Mouse (Mus musculus): ENCODE measurements around the gene Masp2. TPM values are rescaled to one million over a fixed set of nuclear protein-coding genes. Genes with fewer than 3 reads are reported as not detected.

Masp2 gene
- total and polyA plus RNA-seq, 2 experiments from 2014 or later = 0.33 TPM; not detected in 1

GRCm38 (mm10) chr4:148586648-148587047, 15.7 kb upstream of the Masp2 start:
- no peak overlapping the region for H3K27ac ChIP-seq (ENCODE audit: low read depth, low read length)
- DNase-seq (ENCODE audit: low spot score) (no peak), ATAC-seq (ENCODE audit: low FRiP score) (no peak)
- H3K4me2 ChIP-seq (ENCODE audit: low read depth, low read length, poor library complexity, severe bottlenecking) = no peak overlapping the region
- H3K9ac ChIP-seq (replicated peaks; ENCODE audit: low read length, poor library complexity, severe bottlenecking) = no peak overlapping the region
- TF ChIP-seq CTCF (IDR thresholded peaks at IDR 0.05) = no peak
- 0 out of 2 replicates have a peak, but pooled peaks cover 6% of the 10 kb centered on the region for H3K36me3 ChIP-seq (ENCODE audit: insufficient read depth, low read length)
- 81% methylated on average over 9 of the region's 9 CpGs for WGBS
- no peaks in the 10 kb centered on the region for H3K4me1 ChIP-seq (ENCODE audit: insufficient read depth, low read length)
- no peaks in the 10 kb centered on the region for H3K27me3 ChIP-seq (ENCODE audit: insufficient read depth, low read length)
- no peaks in the 10 kb centered on the region for H3K9me3 ChIP-seq (ENCODE audit: low read length)
- H3K4me3 ChIP-seq (ENCODE audit: low read depth, low read length) = no peak overlapping the region

GRCm38 (mm10) chr4:148588793-148589192, 13.6 kb upstream of the Masp2 start:
- ATAC-seq (ENCODE audit: low FRiP score) (no peak), DNase-seq (ENCODE audit: low spot score) (peak; percentile 18)
- Histone ChIP-seq H3K4me3 (ENCODE audit: low read depth, low read length) (no peak overlapping the region), H3K4me1 (ENCODE audit: insufficient read depth, low read length) (peaks cover 7% of the 10 kb centered on the region; the same call in 1 of the 2 replicates), H3K27me3 (ENCODE audit: insufficient read depth, low read length) (no peaks in the 10 kb centered on the region), H3K9ac (replicated peaks; ENCODE audit: low read length, poor library complexity, severe bottlenecking) (no peak overlapping the region), H3K4me2 (ENCODE audit: low read depth, low read length, poor library complexity, severe bottlenecking) (no peak overlapping the region), H3K36me3 (ENCODE audit: insufficient read depth, low read length) (peaks cover 7% of the 10 kb centered on the region), H3K27ac (ENCODE audit: low read depth, low read length) (no peak overlapping the region), H3K9me3 (ENCODE audit: low read length) (no peaks in the 10 kb centered on the region)
- 79% methylated on average over 9 of the region's 9 CpGs for WGBS
- no peak for TF ChIP-seq CTCF (IDR thresholded peaks at IDR 0.05)

- Histone ChIP-seq H3K4me2 (ENCODE audit: low read depth, low read length, poor library complexity, severe bottlenecking) (no peak overlapping the region), H3K27ac (ENCODE audit: low read depth, low read length) (no peak overlapping the region), H3K4me1 (ENCODE audit: insufficient read depth, low read length) (peaks cover 7% of the 10 kb centered on the region; the same call in 1 of the 2 replicates), H3K36me3 (ENCODE audit: insufficient read depth, low read length) (peaks cover 15% of the 10 kb centered on the region), H3K9me3 (ENCODE audit: low read length) (no peaks in the 10 kb centered on the region), H3K4me3 (ENCODE audit: low read depth, low read length) (no peak overlapping the region), H3K27me3 (ENCODE audit: insufficient read depth, low read length) (no peaks in the 10 kb centered on the region), H3K9ac (replicated peaks; ENCODE audit: low read length, poor library complexity, severe bottlenecking) (no peak overlapping the region)
- ATAC-seq (ENCODE audit: low FRiP score) (no peak), DNase-seq (ENCODE audit: low spot score) (no peak)
- 62% methylated on average over 6 of the region's 8 CpGs for WGBS
- TF ChIP-seq CTCF (IDR thresholded peaks at IDR 0.05) = no peak
These were observed 12.8 kb upstream of the Masp2 start for GRCm38 (mm10) chr4:148589565-148589964.

DNA sequence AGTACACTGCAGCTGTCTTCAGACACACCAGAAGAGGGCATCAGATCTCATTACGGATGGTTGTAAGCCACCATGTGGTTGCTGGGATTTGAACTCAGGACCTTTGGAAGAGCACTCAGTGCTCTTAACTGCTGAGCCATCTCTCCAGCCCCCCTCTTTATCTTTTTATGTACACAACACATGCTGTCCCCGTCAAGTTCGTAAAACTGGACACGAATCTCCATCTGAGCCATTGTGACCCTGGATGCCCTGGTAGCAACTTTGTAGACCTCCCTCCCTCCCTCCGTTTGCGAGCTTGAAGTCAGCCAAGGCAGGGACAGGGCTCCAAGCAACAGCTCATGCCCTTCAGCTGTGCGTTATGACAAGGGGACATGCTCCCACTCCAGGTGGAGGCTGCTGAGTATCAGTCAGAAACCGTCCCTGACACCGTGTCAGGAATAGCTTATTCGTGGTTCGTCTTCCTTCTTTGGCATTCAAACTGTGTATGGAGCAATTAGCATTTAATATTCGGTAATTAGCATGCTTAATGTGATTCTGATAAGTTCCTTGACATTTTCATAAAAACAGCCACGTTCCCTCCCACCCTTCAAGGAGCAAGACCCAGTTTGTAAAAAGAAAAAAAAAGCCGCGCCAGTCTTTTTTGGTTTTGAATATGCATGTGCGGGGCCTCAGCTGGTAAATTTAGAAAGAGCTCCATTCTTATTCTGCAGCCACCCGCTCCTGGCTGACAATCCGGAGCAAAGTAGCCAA, 11.8 kb upstream of the Masp2 start:
- H3K27ac ChIP-seq (ENCODE audit: low read depth, low read length) = peak overlapping the region; percentile 59
- no peak for TF ChIP-seq CTCF (IDR thresholded peaks at IDR 0.05)
- no peak for ATAC-seq (ENCODE audit: low FRiP score)
- H3K9me3 ChIP-seq (ENCODE audit: low read length) = no peaks in the 10 kb centered on the region
- no peaks in the 10 kb centered on the region for H3K27me3 ChIP-seq (ENCODE audit: insufficient read depth, low read length)
- peaks cover 7% of the 10 kb centered on the region; the same call in 1 of the 2 replicates for H3K4me1 ChIP-seq (ENCODE audit: insufficient read depth, low read length)
- peak; percentile 36 for DNase-seq (ENCODE audit: low spot score)
- H3K36me3 ChIP-seq (ENCODE audit: insufficient read depth, low read length) = peaks cover 23% of the 10 kb centered on the region
- H3K9ac ChIP-seq (replicated peaks; ENCODE audit: low read length, poor library complexity, severe bottlenecking) = peak overlapping the region; percentile 40; the same call in 1 of the 2 replicates
- peak overlapping the region; percentile 86 for H3K4me2 ChIP-seq (ENCODE audit: low read depth, low read length, poor library complexity, severe bottlenecking)
- H3K4me3 ChIP-seq (ENCODE audit: low read depth, low read length) = peak overlapping the region; percentile 90
- WGBS = 5% methylated on average over 18 of the region's 18 CpGs

DNA sequence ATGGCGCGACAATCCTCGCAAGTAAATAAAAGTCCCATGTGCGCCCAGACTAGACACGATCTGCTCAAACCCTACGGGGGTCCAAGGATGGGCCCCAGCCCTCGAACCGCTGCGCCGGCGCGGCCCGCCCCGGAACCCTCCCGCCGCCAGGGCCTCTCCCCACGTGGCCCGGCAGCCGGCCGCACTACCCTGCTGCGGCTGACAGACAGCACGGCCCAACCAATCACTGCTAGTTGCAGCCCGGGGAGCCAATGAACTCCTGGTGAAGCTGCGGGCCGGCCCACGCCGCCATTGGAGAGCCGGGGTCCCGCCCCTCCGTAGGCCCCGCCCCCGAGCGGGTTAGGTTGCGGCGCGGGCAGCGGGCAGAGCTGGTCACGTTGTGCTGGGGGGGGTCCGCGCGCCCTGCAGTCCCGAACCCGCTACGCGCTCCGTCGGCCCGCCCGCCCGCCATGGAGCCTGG, 11.2 kb upstream of the Masp2 start, which contains the start of gene Srm:
TSS of gene Srm (plus strand) at position 333 of the 460 bp plus-strand sequence.
- H3K9me3 ChIP-seq (ENCODE audit: low read length) = no peaks in the 10 kb centered on the region
- TF ChIP-seq CTCF (IDR thresholded peaks at IDR 0.05) = no peak
- ATAC-seq (ENCODE audit: low FRiP score) (peak; percentile 99), DNase-seq (ENCODE audit: low spot score) (peak; percentile 98)
- H3K4me1 ChIP-seq (ENCODE audit: insufficient read depth, low read length) = peaks cover 7% of the 10 kb centered on the region; the same call in 1 of the 2 replicates
- WGBS = under 1% methylated on average over 40 of the region's 50 CpGs
- no peaks in the 10 kb centered on the region for H3K27me3 ChIP-seq (ENCODE audit: insufficient read depth, low read length)
- peak within 1 kb of the TSS; percentile 86 for H3K4me2 ChIP-seq (ENCODE audit: low read depth, low read length, poor library complexity, severe bottlenecking)
- peak within 1 kb of the TSS; percentile 78 for H3K9ac ChIP-seq (replicated peaks; ENCODE audit: low read length, poor library complexity, severe bottlenecking)
- peaks cover 28% of the 10 kb centered on the region for H3K36me3 ChIP-seq (ENCODE audit: insufficient read depth, low read length)
- peak within 1 kb of the TSS; percentile 59 for H3K27ac ChIP-seq (ENCODE audit: low read depth, low read length)
- H3K4me3 ChIP-seq (ENCODE audit: low read depth, low read length) = peak within 1 kb of the TSS; percentile 90

Measured in midbrain, postnatal 0 days (tissue).